Mouse (Mus musculus) CH12F3 (cell line): ENCODE data around the gene Rcc2.

Experiments used
- in situ Hi-C: fragments of 300-500 bp; cut with MboI; formaldehyde crosslinking; loops from 2 replicates; pipeline ENCODE4 v1.14.3; 2020; ENCODE audit warnings: low sequenced_read_pairs

Gene Rcc2

GRCm38 (mm10) chr4:140684141-140684871, 16.0 kb upstream of the Rcc2 start:
- in situ Hi-C loops = no loop called here

DNA sequence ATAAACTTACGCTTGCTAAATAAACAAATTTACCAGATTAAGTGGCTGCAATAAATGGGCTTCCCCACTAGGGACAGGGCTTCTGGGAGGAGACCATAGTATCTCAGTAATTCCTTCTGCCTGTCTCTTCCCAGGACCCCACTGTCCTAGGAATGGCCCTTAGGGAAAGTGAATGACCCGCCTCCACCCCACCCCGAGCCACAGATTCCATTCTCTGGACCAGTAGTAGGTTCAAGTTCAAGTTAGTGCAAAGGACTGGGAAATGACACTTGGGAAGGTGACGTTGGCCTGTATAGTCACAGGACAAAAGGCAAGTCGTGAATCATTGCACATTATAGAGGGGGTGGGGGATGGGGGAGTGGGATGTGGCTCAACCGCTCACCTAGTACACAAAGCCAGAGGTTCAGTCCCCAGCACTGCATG, 15.4 kb upstream of the Rcc2 start:
- in situ Hi-C loops = no loop called here

GRCm38 (mm10) chr4:140688044-140688825, 12.1 kb upstream of the Rcc2 start:
- in situ Hi-C loops = no loop called here

DNA sequence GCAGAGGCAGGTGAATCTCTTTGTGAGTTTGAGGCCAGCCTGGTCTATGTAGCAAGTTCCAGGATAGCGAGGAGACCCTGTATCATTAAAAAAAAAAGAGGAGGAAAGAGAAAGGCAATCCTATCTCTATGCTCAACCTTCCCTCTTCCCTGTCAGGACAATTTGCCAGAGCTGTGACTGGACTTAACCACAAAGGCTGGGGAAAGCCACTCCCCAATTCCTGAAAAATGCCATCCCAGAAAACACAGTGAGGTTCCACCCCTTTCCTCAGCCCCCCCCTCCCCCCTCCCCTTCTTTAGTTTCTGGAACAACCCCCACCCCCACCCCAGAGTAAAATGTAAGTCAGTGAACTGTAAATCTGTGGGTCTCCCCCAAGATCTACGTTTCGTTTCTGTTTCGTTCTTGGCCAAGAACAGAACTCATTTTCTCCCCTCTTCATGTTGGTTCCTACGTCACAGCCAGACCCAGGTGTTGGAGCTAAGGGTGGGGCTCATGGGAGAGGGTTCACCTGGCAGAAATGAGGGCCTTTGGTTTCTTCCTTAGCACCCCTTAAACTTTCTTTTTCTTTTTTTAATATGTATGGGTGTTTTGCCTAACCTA, 11.4 kb upstream of the Rcc2 start:
- in situ Hi-C loops = no loop called here

- in situ Hi-C loops = no loop called here
These were observed 10.3 kb upstream of the Rcc2 start for GRCm38 (mm10) chr4:140689873-140690655.

DNA sequence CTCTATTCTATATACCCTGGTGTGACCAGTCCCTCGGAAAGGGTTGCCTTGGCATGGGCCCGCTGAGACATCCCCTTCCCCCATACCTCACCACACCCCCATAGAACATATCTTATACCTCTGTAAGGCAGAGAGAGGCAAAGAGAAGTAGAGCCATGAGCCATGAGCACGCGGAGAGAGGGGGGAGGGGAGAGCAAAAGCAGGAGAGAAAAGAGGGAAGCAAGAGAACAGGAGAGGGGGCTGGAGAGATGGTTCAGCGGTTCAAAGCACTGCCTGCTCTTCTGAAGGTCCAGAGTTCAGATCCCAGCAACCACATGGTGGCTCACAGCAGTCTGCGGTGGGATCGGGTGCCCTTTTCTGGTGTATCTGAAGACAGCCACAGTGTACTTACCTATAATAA, 8.9 kb upstream of the Rcc2 start:
- in situ Hi-C loops = no loop called here

DNA sequence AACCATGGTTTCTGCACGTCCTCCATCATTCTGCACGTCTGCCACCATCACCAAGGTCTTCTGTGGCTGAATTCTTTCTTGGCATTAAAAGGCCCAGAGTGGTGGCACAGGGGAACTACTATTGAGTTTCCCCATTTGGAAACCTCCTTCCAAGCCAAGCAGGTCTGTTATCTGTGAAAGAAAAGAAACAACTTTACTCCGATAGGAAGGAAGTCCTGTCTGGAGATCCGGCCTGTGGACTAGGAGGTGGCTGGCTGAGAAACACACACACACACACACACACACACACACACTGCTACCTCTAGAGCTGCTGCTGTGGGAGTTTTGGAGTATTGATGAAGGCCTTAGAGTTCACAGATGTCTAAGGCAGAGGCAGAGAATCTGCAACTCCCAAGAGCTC, 6.8 kb upstream of the Rcc2 start:
- in situ Hi-C loops = no loop called here

DNA sequence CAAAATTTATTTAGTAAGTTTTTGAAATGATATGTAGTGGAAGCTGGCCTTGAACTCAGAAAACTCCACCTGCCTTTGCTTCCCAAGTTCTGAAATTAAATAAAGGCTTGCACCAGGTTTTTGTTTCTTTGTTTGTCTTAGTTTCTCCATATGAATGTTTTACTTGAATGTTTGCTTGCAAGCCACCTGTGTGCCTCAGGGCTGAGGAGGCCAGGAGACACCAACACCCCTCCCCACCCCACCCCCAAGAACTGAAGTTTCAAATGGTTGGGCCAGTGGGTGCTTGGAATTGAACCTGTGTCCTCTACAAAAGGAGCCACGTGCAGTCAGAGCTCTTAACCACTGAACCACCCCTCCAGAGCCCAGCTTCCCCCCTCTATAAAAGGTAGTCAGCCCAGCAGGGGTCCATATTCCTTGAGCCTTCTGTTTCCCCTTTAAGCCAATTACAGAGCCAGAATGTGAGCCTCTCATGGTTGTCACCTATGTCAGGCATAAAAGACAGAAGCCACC, 5.7 kb upstream of the Rcc2 start:
- in situ Hi-C loops = no loop called here

GRCm38 (mm10) chr4:140695146-140695545, 5.2 kb upstream of the Rcc2 start:
- in situ Hi-C loops = no loop called here

GRCm38 (mm10) chr4:140695675-140696585, 4.4 kb upstream of the Rcc2 start:
- in situ Hi-C loops = no loop called here

DNA sequence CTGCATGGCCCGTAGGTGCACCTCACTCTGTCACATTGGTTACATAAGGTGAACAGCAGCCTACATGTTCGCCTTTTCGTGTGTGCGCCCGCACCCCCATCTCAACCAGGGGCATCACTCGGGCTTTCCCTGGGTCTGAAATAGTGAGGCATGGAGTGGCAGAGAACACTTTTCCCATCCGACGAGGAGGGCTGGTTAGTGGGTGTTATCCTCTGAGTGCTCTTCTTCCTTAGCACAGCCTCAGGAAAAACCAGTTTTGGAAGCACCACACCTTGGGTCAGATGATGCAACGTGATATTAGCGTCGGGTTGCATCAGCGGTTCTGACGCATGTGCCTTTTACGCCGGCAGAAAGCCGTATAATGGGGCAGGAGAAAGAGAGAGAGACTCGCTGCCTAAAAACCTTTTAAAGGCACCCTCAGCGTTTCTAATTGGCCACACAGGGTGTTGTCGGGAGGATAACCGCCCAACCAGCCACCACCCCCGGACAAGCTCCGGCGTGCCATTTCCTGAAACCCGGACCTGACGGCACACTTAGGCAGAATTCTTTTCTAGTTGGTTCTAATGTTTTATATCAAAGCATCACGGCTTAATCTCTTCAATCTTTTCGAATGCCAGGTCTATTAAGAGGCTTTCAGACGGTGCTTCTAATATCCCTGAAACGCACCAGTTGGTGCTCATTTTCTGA, 757 bp upstream of the Rcc2 start:
- in situ Hi-C loops = no loop called here

DNA sequence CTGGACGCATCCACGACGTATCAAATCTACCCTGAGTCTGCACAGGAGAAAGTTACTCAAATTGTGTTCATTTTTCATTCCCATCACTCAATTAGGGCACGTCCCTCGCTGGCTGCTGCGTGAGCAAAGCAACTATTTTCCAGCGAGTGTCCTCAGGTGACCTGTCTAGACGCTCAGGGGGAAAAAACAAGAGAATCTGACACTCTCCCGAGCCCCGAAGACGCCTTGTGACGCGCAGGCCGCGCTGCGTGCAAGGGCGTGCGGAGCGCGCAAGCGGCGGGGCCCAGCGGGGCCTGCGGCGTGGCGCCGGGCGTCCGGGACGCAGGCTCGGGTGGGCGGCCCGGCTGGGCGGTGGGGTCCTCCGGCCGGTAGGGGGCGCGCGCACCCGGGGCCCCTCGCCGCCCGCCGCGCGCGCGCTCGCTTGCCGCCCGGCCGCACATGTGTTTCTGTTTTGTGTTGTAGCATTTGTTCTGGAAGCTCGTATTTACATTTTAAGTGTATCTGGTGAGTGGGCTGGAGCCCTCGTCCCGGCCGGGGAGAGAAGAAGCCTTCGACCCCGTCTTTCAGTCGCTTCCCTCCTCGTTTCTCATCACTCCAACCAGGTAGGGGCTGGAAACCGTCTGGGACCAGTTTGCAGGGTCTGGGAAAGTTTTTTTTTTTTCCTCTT, 841 bp downstream of the Rcc2 start:
- in situ Hi-C loops = no loop called here

DNA sequence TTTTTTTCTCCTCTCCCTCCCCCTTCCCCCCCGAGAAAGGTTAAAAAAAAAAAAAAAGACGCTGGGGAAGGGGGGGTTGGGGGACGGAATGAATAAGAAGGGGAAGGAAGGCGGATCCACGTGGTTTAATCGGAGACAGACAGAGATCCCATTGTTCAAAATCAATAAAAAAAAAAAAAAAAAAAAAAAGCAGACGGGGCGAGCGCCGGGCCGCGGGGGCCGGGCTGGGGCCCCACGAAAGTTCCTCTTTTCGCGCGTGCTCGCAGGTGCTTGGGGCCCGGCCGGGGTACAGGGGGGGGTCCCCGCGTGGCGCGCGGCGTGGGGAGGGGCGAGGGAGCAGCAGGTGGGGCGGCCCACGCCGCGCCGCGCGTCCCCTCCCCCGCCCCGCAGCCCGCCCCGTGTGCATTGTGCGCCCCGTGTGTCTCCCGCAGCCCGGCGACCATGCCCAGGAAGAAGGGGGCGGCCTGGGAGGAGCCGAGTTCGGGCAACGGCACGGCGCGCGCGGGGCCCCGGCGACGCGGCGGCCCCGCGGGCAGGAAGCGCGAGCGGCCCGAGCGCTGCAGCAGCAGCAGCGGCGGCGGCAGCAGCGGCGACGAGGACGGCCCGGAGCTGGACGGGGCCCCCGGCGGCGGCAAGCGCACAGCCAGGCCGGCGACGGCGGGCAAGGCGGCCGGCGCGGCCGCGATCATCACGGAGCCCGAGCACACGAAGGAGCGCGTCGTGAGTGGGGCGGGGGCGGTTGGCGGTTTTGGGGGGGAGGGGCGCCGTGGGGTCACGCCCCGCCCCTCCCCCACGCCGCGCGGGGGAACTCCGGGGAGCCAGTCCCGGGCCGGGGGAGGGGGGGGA, 1.6 kb downstream of the Rcc2 start:
- in situ Hi-C loops = no loop called here

DNA sequence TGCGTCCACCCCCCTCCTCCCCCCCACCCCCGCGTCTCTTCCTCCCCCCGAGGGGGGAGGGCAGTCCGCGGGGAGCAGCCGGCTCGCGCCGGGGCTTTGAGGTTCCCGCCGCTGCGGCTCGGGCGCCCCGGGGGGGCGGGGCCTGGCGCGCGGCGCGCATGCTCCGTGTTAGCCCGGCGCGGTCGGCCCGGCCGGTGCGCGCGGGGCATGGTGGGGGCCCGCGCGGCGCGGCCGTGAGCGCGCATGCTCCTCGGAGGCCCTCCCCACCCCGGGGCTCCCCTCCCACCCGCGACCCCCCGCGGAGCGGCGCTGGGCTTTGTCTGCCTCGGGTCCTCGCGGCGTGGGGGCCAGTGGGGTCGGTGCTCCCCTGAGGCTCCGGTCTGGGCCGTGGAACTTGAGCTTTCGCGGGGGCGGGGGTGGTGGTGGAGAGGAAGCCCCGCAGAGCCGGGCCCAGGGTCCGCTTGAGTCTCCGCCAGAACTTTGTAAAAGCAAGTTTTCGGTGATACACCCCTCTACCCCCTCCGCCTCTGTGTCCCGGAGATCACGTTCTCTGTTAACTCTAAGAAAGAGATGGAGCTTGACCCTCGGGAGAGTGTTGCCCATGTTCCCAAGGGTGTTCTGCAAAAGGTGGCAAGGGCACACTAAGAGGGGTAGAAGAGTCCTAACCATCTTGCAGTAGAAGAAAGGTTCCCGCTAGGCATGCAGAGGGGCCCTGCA, 2.4 kb downstream of the Rcc2 start:
- in situ Hi-C loops = no loop called here

GRCm38 (mm10) chr4:140703636-140704035, 3.3 kb downstream of the Rcc2 start:
- in situ Hi-C loops = no loop called here

- in situ Hi-C loops = no loop called here
These were observed 3.8 kb downstream of the Rcc2 start for GRCm38 (mm10) chr4:140704166-140704565.

DNA sequence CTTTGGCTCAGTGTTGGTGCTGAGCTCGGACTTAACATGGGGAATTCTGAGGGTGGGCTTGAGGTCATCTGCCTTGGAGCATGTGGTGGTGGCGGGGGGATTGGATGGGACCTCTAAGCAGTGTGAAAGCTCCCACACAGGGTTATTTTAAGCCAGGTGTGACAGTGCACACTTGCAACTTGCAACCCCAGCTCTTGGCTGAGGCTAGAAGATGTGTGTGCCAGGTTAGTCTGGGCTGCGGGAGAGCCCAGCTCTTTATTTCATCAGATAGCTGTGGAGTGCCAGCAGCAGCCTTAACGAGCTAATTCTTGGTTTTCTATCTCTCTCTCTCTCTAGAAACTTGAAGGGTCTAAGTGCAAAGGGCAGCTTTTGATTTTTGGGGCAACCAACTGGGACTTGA, 7.3 kb downstream of the Rcc2 start:
- in situ Hi-C loops = no loop called here
